Mouse (Mus musculus) CH12.LX (cell line): ENCODE results near the gene Cxcl1.

Source experiments
- CTCF ChIP-seq, 2 experiments: IDR thresholded peaks in 1 of 2; conservative IDR thresholded peaks in 1 of 2; 2 replicates each; pipeline ENCODE4 v1.5.1; 2011 to 2012; ENCODE audit warnings: low read depth in 2 of 2, low read length in 2 of 2, improper control_type of control experiment in 1 of 2, inconsistent platforms in 1 of 2, mild to moderate bottlenecking in 1 of 2, moderate library complexity in 1 of 2
- ELF1 ChIP-seq: IDR thresholded peaks from 2 replicates; pipeline ENCODE4 v1.6.1; 2014; ENCODE audit warnings: low read depth, mild to moderate bottlenecking, inconsistent platforms, low read length, improper control_type of control experiment
- EP300 ChIP-seq: IDR thresholded peaks from 2 replicates; pipeline ENCODE4 v1.6.1; 2011; ENCODE audit warnings: low read length, improper control_type of control experiment
- IRF4 ChIP-seq: IDR thresholded peaks from 2 replicates; pipeline ENCODE4 v1.6.1; 2014; ENCODE audit warnings: low read depth, mild to moderate bottlenecking, inconsistent platforms, low read length, improper control_type of control experiment
- KAT2A ChIP-seq: IDR thresholded peaks from 2 replicates; pipeline ENCODE4 v1.6.1; 2012; ENCODE audit warnings: low read length, improper control_type of control experiment, inconsistent platforms; ENCODE audit not compliant: insufficient replicate concordance
- MAFK ChIP-seq: IDR thresholded peaks from 2 replicates; pipeline ENCODE4 v1.6.1; 2011; ENCODE audit warnings: low read length, improper control_type of control experiment; ENCODE audit not compliant: insufficient replicate concordance
- MAX ChIP-seq: IDR thresholded peaks from 2 replicates; pipeline ENCODE4 v1.6.1; 2011; ENCODE audit warnings: low read length, improper control_type of control experiment
- MXI1 ChIP-seq: IDR thresholded peaks from 2 replicates; pipeline ENCODE4 v1.6.1; 2011; ENCODE audit warnings: mild to moderate bottlenecking, low read depth, low read length, improper control_type of control experiment
- PAX5 ChIP-seq: IDR thresholded peaks from 2 replicates; pipeline ENCODE4 v1.6.1; 2012; ENCODE audit warnings: low read length, inconsistent platforms, mixed read lengths
- POLR2A ChIP-seq: IDR thresholded peaks from 2 replicates; pipeline ENCODE4 v1.6.1; 2011; ENCODE audit warnings: low read depth, mild to moderate bottlenecking, improper control_type of control experiment, low read length
- POLR2AphosphoS2 ChIP-seq: IDR thresholded peaks from 2 replicates; pipeline ENCODE4 v1.6.1; 2011; ENCODE audit warnings: low read depth, low read length, improper control_type of control experiment
- SIN3A ChIP-seq: IDR thresholded peaks from 2 replicates; pipeline ENCODE4 v1.6.1; 2012; ENCODE audit warnings: low read length, improper control_type of control experiment, inconsistent platforms
- USF2 ChIP-seq: conservative IDR thresholded peaks from 2 replicates; pipeline ENCODE4 v1.6.1; 2011; ENCODE audit warnings: low read depth, low read length, improper control_type of control experiment
- ZC3H11A ChIP-seq: IDR thresholded peaks from 2 replicates; pipeline ENCODE4 v1.6.1; 2012; ENCODE audit warnings: low read depth, mild to moderate bottlenecking, inconsistent platforms, low read length, improper control_type of control experiment

DNA sequence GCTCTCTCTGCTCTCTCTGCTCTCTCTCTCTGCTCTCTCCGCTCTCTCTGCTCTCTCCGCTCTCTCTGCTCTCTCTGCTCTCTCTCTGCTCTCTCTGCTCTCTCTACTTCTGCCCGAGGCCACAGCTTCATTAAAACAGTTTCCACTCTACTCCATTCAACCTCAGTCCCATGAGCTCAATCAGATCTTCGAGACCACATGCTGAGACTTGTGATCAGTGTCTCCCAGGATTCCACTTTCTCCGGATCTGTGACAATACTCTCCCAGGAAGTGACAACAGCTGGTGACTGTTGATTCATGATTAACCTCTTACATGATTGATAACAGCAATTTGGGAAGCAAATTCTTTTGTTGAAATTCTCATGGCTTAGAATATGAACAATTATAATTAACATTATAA is 8.9 kb upstream of the Cxcl1 start:
- no peak for TF ChIP-seq ZC3H11A
- no peak for TF ChIP-seq MAFK
- TF ChIP-seq KAT2A: no peak
- no peak for TF ChIP-seq CTCF (conservative IDR thresholded peaks at IDR 0.05 in 1 of 2, IDR thresholded peaks at IDR 0.05 in 1 of 2; ENCODE audit: low read depth in 2 of 2, low read length in 2 of 2)
- no peak for TF ChIP-seq POLR2AphosphoS2
- TF ChIP-seq USF2: no peak
- no peak for TF ChIP-seq SIN3A
- TF ChIP-seq IRF4: no peak
- TF ChIP-seq ELF1: no peak
- TF ChIP-seq MAX: no peak
- TF ChIP-seq POLR2A: no peak
- no peak for TF ChIP-seq EP300
- no peak for TF ChIP-seq MXI1
- no peak for TF ChIP-seq PAX5
